Mouse (Mus musculus): ENCODE data around the gene Hist1h2bb.

GRCm38 (mm10) chr13:23766772-23767171 lies 20.2 kb downstream of the Hist1h2bb start:
- TF ChIP-seq EP300 (IDR thresholded peaks at IDR 0.05; ENCODE audit: insufficient read depth, low read depth, low read length) (no peak), CTCF (IDR thresholded peaks at IDR 0.05; ENCODE audit: low read depth, low read length) (no peak)

Data from ES-Bruce4 (cell line).